Mouse (Mus musculus) ES-E14 (cell line): ENCODE results near the gene Prmt2.

Source experiments
- CHD2 ChIP-seq: IDR thresholded peaks from 2 replicates; pipeline ENCODE4 v1.6.1; 2014; ENCODE audit warnings: mild to moderate bottlenecking, low read depth, low read length, inconsistent platforms
- HCFC1 ChIP-seq: IDR thresholded peaks from 2 replicates; pipeline ENCODE4 v1.6.1; 2012; ENCODE audit warnings: low read length, inconsistent platforms, borderline replicate concordance; ENCODE audit not compliant: insufficient read depth
- MAFK ChIP-seq: IDR thresholded peaks from 2 replicates; pipeline ENCODE4 v1.6.1; 2014; ENCODE audit warnings: mild to moderate bottlenecking, low read depth, low read length, inconsistent platforms; ENCODE audit not compliant: insufficient read depth
- ZC3H11A ChIP-seq: IDR thresholded peaks from 2 replicates; pipeline ENCODE4 v1.6.1; 2012; ENCODE audit warnings: low read depth, mild to moderate bottlenecking, inconsistent platforms, low read length, borderline replicate concordance
- ZNF384 ChIP-seq: IDR thresholded peaks from 2 replicates; pipeline ENCODE4 v1.6.1; 2012; ENCODE audit warnings: low read depth, low read length, inconsistent platforms

DNA sequence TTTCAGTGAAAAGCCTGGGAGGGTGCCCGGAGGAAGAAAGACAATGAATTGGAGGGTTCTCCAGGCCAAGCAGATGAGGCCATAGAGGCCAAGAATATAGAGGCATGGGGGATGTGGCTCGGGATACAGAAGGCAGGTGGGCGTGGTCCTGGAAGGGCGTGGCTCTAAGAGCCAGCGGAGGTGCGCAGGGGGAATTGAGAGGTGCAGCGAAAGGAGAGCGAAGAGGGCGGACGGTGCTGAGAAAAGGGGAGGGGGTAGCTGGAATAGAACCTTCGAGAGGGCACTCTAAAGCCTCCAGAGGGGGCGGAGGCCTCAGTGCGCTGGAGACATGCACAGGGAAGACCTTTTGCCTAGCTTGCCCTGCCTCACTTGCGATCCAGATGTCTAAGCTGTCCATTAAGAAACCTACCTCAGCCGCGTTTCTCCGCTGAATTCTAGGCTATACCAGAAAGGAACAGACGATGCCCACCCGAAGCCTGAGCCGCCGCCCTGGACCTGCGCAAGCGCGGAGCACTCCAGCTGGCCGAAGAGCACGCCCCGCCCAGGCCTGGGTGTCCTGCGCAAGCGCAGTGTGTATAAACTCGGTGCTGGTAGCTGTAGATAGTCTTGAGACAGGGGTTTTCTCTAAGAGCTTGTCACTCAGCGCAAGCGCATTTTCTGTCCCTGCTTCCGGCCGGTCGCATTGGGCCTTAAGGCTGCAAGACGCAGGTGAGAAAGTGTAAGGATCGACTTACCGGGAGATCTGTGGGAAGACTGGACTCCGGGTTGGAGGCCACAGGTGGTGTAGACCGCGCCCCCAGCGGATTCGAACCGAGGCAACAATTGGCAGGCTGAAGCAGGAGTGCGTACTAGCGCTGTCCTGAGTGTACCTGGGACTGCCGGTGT is at the start of gene Prmt2:
- TF ChIP-seq ZNF384 = no peak
- TF ChIP-seq CHD2 = no peak
- TF ChIP-seq ZC3H11A = no peak
- TF ChIP-seq MAFK = no peak
- no peak for TF ChIP-seq HCFC1
